Comparison of ENCODE assay signal across 8 mouse cellular contexts in genomic region chr7:80011470-80011869, GRCm38 (mm10). TPM values are rescaled to one million over a fixed set of nuclear protein-coding genes. Genes with fewer than 3 reads are reported as not detected.
A peak's percentile ranks its signal among the peaks of the same experiment; 100 is the strongest.
DNase-seq lines count a peak whose midpoint lies in the region; ATAC-seq lines count a peak whose summit lies in the region.

No protein-coding gene starts in this region.

- DNase-seq in embryo, embryonic 10 days (ENCODE audit: low spot score), result peak; percentile 71
- DNase-seq in embryo, embryonic 9.5 days (ENCODE audit: extremely low spot score), result no peak
- DNase-seq in lung, adult 18-20 months, result peak; percentile 34 to 45
- DNase-seq in lung, postnatal 25 days (ENCODE audit: low spot score), result no peak
- peak; percentile 64 for DNase-seq in c-Kit-positive CD71-positive TER-119-negative erythroid progenitor cells, embryonic 14.5 days (ENCODE audit: low read depth)
- peak; percentile 19 for DNase-seq in yolk sac, embryonic 10.5 days (ENCODE audit: low spot score)
- no peak for DNase-seq in left cerebral cortex, adult 11 months (ENCODE audit: low spot score)

- ATAC-seq in megakaryocyte progenitor cell, adult 5-6 weeks (replicated peaks; ENCODE audit: poor library complexity), result peak; percentile 88

RNA-seq across cellular contexts. Expression of gene Zfp710, which starts 13.1 kb away (rescaled TPM):
- 18.9 and 19.3 TPM in 2 replicates for total RNA-seq in megakaryocyte progenitor cell, adult 5-6 weeks (2015)
- 22.7 and 23.6 TPM in 2 replicates for total RNA-seq in megakaryocyte progenitor cell, adult 5-6 weeks (2017)

Comparison
In these comparisons a context has a peak if more than half of its experiments do, and no peak if none do; other contexts are left out.
1. DNase-seq: peak in embryo, embryonic 10 days (single experiment), lung, adult 18-20 months (2 of 2), c-Kit-positive CD71-positive TER-119-negative erythroid progenitor cells, embryonic 14.5 days (single experiment) and yolk sac, embryonic 10.5 days (single experiment); none in embryo, embryonic 9.5 days (single experiment), lung, postnatal 25 days (single experiment) and left cerebral cortex, adult 11 months (single experiment).